Mouse (Mus musculus): Measurements from ENCODE around the gene Ripply1. TPM values are rescaled to one million over a fixed set of nuclear protein-coding genes. Genes with fewer than 3 reads are reported as not detected.

Ripply1 gene
- polyA plus RNA-seq, 1 experiment: not detected

GRCm38 (mm10) chrX:139751855-139752254, 30.3 kb downstream of the Ripply1 start:
- Histone ChIP-seq H3K4me3 (replicated peaks) (no peak overlapping the region), H3K27me3 (replicated peaks) (no peaks in the 10 kb centered on the region), H3K4me1 (no peaks in the 10 kb centered on the region), H3K9me3 (peaks cover 11% of the 10 kb centered on the region), H3K36me3 (replicated peaks; ENCODE audit: low read length) (peaks cover 33% of the 10 kb centered on the region)
- TF ChIP-seq GATA1 (IDR thresholded peaks at IDR 0.05; ENCODE audit: borderline replicate concordance, low read length): no peak

- H3K4me1 ChIP-seq: no peaks in the 10 kb centered on the region
- no peaks in the 10 kb centered on the region for H3K9me3 ChIP-seq
- H3K36me3 ChIP-seq (replicated peaks; ENCODE audit: low read length): peaks cover 37% of the 10 kb centered on the region
- TF ChIP-seq GATA1 (IDR thresholded peaks at IDR 0.05; ENCODE audit: borderline replicate concordance, low read length) (no peak), FLI1 (IDR thresholded peaks at IDR 0.05; ENCODE audit: low read length) (no peak)
- no peak overlapping the region for H3K4me3 ChIP-seq (replicated peaks)
- no peaks in the 10 kb centered on the region for H3K27me3 ChIP-seq (replicated peaks)
Observed at GRCm38 (mm10) chrX:139737066-139737465, 45.1 kb downstream of the Ripply1 start.

- Histone ChIP-seq H3K4me1 (no peaks in the 10 kb centered on the region), H3K4me3 (replicated peaks) (no peak overlapping the region), H3K27me3 (replicated peaks) (no peaks in the 10 kb centered on the region), H3K9me3 (peaks cover 6% of the 10 kb centered on the region; the same call in 1 of the 2 replicates), H3K36me3 (replicated peaks; ENCODE audit: low read length) (peaks cover 58% of the 10 kb centered on the region)
- no peak for TF ChIP-seq GATA1 (IDR thresholded peaks at IDR 0.05; ENCODE audit: borderline replicate concordance, low read length)
- no peak for TF ChIP-seq FLI1 (IDR thresholded peaks at IDR 0.05; ENCODE audit: low read length)
Observed at GRCm38 (mm10) chrX:139730541-139730940, 51.6 kb downstream of the Ripply1 start.

Other genes starting within 250 kb of the Ripply1 start
- gene Rnf128, start 219.0 kb downstream of the Ripply1 start, polyA plus RNA-seq (2012; ENCODE audit: insufficient read depth, low replicate concordance): 2.5 and 3.0 TPM in 2 replicates
- gene Tbc1d8b, start 97.4 kb downstream of the Ripply1 start, polyA plus RNA-seq (2012; ENCODE audit: insufficient read depth, low replicate concordance): 0.09 TPM in 1 of 2 replicates, not detected in the other
- gene Gm15013, start 67.9 kb downstream of the Ripply1 start, polyA plus RNA-seq (2012; ENCODE audit: insufficient read depth, low replicate concordance): not detected in 2 replicates
- gene Cldn2, start 18.5 kb upstream of the Ripply1 start, polyA plus RNA-seq (2012; ENCODE audit: insufficient read depth, low replicate concordance): not detected in 2 replicates
- not detected in 2 replicates for gene Morc4, start 89.3 kb upstream of the Ripply1 start, polyA plus RNA-seq (2012; ENCODE audit: insufficient read depth, low replicate concordance)
- gene Rbm41, start 216.2 kb upstream of the Ripply1 start, polyA plus RNA-seq (2012; ENCODE audit: insufficient read depth, low replicate concordance): 0.58 TPM in 1 of 2 replicates, not detected in the other